ENCODE assay signal across 17 mouse cellular contexts in genomic region chr7:84138731-84139130, GRCm38 (mm10). TPM values are rescaled to one million over a fixed set of nuclear protein-coding genes. Genes with fewer than 3 reads are reported as not detected.
DNase-seq lines count a peak whose midpoint lies in the region; TF ChIP-seq lines count a peak whose summit lies in the region.
"Had no signal": no experiment of that assay in that cellular context is flagged by ENCODE, and none has a peak within 500 bp of the region (broad histone marks: within the 10 kb centered on the region; RNA-seq: fewer than 3 reads in every experiment).

No protein-coding gene starts in this region.

- peaks cover 71% of the 10 kb centered on the region for H3K4me1 ChIP-seq in heart, embryonic 10.5 days
- H3K4me1 ChIP-seq in lung, adult 2 months (ENCODE audit: control insufficient read depth, insufficient read depth, low read length), result peaks cover 66% of the 10 kb centered on the region

- H3K4me3 ChIP-seq in heart, embryonic 10.5 days, result no peak overlapping the region
- no peak overlapping the region for H3K4me3 ChIP-seq in lung, adult 2 months (replicated peaks; ENCODE audit: extremely low read depth, low read depth, low read length)
- no peak overlapping the region for H3K4me3 ChIP-seq in gastrocnemius, adult 2 months
- H3K4me3 ChIP-seq: forebrain, embryonic 13.5 days; limb, embryonic 15.5 days; midbrain, embryonic 10.5 days had no signal

- intact Hi-C loops in gastrocnemius, adult 2 months (cut with DNase I), result no loop called here

- H3K36me3 ChIP-seq in heart, embryonic 10.5 days, result no peaks in the 10 kb centered on the region
- H3K36me3 ChIP-seq: limb, embryonic 15.5 days had no signal

- H3K27me3 ChIP-seq in heart, embryonic 10.5 days (ENCODE audit: insufficient read depth, poor library complexity, severe bottlenecking), result no peaks in the 10 kb centered on the region
- H3K27me3 ChIP-seq: CH12.LX; forebrain, embryonic 13.5 days; limb, embryonic 15.5 days had no signal

- H3K9me3 ChIP-seq in heart, embryonic 10.5 days, result no peaks in the 10 kb centered on the region
- H3K9me3 ChIP-seq: forebrain, embryonic 13.5 days; limb, embryonic 15.5 days; midbrain, embryonic 10.5 days had no signal

- H3K27ac ChIP-seq in heart, embryonic 10.5 days, result peak overlapping the region; percentile 36; the same call in 1 of the 2 replicates
- no peak overlapping the region for H3K27ac ChIP-seq in gastrocnemius, adult 2 months
- H3K27ac ChIP-seq: forebrain, embryonic 13.5 days; limb, embryonic 15.5 days; midbrain, embryonic 10.5 days had no signal

- WGBS in heart, embryonic 10.5 days, result 37% methylated on average over 4 of the region's 4 CpGs
- 39% methylated on average over 4 of the region's 4 CpGs for WGBS in lung, adult 2 months

- no peak for TF ChIP-seq POLR2A in lung, adult 2 months (IDR thresholded peaks at IDR 0.05; ENCODE audit: borderline replicate concordance, extremely low read depth, low read depth, low read length)

- DNase-seq in heart, embryonic 10.5 days (ENCODE audit: low spot score), result no peak
- no peak for DNase-seq in heart, adult 8-10 months (ENCODE audit: low spot score)
- DNase-seq in kidney, adult 9 months, result peak; percentile 30
- DNase-seq in kidney, postnatal 25 days, result no peak
- peak; percentile 44 for DNase-seq in lung, adult 2 months
- peak; percentile 61 for DNase-seq in lung, postnatal 36 days
- no peak for DNase-seq in cerebellum, postnatal 4 days (ENCODE audit: low spot score in 2 of 2)
- no peak for DNase-seq in gastrocnemius, adult 2 months
- DNase-seq: cerebellum, postnatal 10 days; kidney, postnatal 36 days; right cerebral cortex, adult 18-20 months; spleen, adult 18-20 months; thymus, postnatal 14 days had no signal

- TF ChIP-seq CTCF in lung, adult 2 months (IDR thresholded peaks at IDR 0.05; ENCODE audit: insufficient read depth, low read length), result no peak
- no peak for TF ChIP-seq CTCF in gastrocnemius, adult 2 months (IDR thresholded peaks at IDR 0.05)

RNA-seq across cellular contexts. Expression of gene Abhd17c, which starts 13.0 kb away (rescaled TPM):
- 27.7 and 39.4 TPM in 2 replicates for polyA plus RNA-seq in heart, embryonic 10.5 days (2016; fragmentation: Nextera tagmentation; extraction: Ambion mirVana)
- 10 to 100 TPM; 28.0 to 31.6 (median 28.8) TPM for total RNA-seq in heart, adult 8-10 months (2022)
- polyA plus RNA-seq in lung, adult 2 months (2012; rRNA removed), result 92.8 and 98.3 TPM in 2 replicates
- 1 to 10 TPM; 6.4 to 9.3 TPM for total RNA-seq in gastrocnemius, adult 2 months (2021)

RNA-seq across cellular contexts. Expression of gene Cemip, which starts 52.4 kb away (rescaled TPM):
- polyA plus RNA-seq in heart, embryonic 10.5 days (2016; fragmentation: Nextera tagmentation; extraction: Ambion mirVana), result 0.41 and 0.70 TPM in 2 replicates
- under 1 TPM in 2 of 4 experiments, not detected in 2; 0.05 to 0.09 TPM for total RNA-seq in heart, adult 8-10 months (2022)
- 0.33 and 0.65 TPM in 2 replicates for polyA plus RNA-seq in lung, adult 2 months (2012; rRNA removed)
- not detected for total RNA-seq in gastrocnemius, adult 2 months (2021)

Comparison
In these comparisons a context has a peak if more than half of its experiments do, and no peak if none do; other contexts are left out.
1. DNase-seq: peak in kidney, adult 9 months (single experiment), lung, adult 2 months (single experiment) and lung, postnatal 36 days (single experiment); none in heart, embryonic 10.5 days (single experiment), heart, adult 8-10 months (single experiment), kidney, postnatal 25 days (0 of 2), cerebellum, postnatal 4 days (0 of 2) and gastrocnemius, adult 2 months (single experiment).